Mouse (Mus musculus) monocyte, adult 2 months (primary cell): ENCODE measurements around the gene Supt6.
A peak's percentile ranks its signal among the peaks of the same experiment; 100 is the strongest.
"Not testable (repeated sequence)": the region's sequence is repeated elsewhere in the genome, so short reads cannot be mapped to it uniquely, and the experiment has no call there.

Source experiments
- DNase-seq, 2 experiments: peaks; one replicate each; pipeline ENCODE4 v3.0.0; 2022; ENCODE audit warnings: low spot score in 2 of 2, low read depth in 1 of 2

Supt6 gene

DNA sequence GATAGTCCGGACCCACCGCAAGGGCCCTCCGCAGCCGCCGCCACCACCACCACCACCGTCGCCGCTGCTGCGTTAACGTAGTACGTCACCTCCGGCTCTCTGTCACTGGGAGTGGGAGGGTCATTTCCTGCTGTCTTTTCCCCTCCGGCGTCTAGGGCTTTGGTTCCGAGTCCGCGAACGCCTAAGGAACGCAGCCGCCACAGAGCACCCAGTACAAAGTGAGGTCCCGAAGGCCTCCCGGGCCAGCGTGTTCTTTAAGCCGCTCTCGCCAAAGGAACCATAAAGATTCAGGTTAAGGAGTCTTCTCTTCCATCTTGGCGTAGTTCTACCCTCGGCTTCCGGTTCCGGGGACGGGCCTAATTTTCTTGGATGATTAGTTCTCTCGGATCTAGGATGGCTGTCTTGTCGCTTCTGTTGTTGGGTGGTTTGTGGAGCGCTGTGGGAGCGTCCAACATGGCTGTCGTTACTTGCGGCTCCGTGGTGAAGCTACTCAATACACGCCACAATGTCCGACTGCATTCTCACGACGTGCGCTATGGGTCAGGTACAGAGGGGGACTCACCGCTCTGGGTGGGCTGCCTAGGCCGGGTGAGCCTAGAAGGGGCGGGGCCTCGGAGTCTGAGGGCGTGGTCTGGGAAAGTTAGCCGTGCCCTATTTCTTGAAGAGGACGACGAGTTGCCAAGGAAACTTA, at the start of gene Supt6, which contains the start of gene Sdf2:
TSS of gene Supt6 (minus strand) at position 361 of the 691 bp plus-strand sequence.
TSS of gene Sdf2 (plus strand) at position 120 of the 691 bp plus-strand sequence.
- DNase-seq, result peak; percentile 76 to 88

DNA sequence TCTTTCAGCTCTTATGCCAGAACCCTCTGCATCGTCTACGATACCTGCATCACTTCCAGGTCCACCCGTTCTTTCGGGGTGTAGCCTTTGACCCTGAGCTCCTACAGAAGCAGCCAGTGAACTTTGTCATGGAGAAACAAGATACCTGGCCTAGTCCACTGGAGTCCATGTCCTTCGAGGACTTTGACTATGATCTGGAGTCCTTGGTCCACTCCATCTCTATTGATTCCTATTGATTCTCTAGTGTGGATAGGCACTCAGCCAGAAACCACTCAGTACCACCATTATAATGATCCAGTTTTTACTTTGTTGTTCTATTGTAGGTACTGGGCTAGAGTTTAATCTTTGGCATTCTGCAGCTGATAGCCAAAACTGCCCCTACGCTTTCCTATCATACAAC, 48.8 kb upstream of the Supt6 start:
- no peak for DNase-seq

DNA sequence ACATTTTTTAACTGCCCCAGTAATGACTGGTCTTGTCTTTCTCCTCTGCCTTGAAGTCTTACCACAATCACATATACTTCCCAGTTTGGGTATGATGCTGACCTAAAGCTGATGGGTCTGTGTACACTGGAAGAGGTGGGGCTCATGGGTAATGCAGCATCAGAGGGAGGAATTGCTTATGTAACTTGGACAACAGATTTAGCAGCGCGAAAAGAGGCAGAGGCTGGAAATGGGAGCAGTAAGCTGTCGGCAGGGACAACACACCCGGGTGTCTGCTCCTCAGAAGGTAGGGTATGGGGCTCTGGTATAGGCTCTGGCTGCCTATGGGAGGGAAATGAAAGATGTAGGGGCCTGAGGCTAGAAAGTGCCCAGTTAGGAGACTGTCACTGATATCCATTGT, 44.9 kb upstream of the Supt6 start, which contains the start of gene BC030499:
TSS of gene BC030499 (plus strand) at position 188 of the 400 bp plus-strand sequence.
- DNase-seq, result no peak

DNA sequence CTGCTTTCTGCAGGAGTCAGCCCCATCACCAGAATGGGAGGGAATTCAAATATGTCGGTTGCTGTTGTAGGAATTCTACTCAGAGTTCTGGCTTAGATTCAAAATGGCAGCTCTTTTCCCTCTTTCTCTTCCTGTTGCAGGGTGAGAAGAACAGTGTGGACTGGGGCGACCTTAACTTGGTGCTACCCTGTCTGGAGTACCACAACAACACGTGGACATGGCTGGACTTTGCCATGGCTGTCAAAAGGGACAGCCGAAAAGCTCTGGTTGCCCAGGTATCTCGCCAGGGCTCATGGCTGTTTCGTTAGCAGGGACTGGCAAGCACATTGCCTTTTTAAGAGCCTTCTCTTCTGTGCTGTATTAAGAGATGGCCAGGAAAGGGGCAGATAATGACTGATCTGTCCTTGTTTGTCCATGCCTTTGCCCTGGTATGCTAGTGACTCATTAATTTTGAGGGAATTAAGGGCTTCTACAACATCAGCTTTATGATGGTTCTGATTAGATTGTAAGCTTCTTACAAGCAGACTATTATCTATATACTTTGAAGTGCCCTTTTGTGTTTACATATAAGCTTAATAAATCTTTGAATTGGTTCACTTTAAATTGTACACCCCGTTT, 43.5 kb upstream of the Supt6 start:
- DNase-seq, result no peak

DNA sequence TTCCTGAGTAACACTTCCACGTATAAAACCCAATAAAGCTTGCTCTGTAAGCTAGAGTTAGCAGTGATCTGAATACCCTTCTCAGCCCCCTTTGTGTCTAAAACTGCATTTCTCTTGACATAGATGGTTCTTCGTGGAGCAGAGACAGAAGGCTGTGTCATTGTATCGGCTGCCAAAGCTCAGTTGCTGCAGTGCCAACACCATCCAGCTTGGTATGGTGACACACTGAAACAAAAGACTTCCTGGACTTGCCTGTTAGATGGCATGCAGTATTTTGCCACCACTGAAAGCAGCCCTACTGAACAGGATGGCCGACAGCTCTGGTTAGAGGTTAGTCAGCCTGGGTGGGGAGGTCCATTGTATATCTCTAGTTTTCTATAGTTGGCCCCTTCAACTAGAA, 33.8 kb upstream of the Supt6 start:
- DNase-seq, result no peak

DNA sequence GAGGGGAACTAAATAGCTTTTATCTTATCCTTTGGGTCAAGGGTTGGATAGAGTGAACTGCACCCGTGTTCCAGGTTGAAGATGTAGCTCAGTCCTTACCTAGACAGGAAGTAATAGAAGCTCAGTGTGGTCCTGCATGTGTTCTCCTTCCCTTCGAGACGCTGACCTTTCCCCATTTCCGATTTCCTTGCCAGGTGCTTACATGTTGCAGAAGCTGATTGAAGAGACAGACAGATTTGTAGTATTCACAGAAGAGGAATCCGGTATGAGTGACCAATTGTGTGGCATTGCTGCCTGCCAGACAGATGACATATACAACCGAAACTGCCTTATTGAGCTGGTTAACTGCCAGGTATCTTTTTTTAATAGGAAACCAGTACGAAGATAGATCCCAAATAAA, 33.1 kb upstream of the Supt6 start:
- DNase-seq, result no peak

DNA sequence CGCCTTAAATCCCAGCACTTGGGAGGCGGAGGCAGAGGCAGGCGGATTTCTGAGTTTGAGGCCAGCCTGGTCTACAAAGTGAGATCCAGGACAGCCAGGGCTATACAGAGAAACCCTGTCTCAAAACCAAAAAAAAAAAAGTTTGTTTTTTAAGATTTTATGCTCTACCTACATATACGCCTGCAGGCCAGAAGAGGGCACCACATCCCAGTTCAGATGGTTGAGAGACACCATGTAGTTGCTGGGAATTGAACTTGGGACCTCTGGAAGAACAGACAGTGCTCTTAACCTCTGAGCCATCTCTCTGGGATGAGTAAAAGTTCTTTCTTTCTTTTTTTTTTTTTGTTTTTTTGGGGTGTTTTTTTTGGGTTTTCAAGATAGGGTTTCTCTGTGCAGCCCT, 30.4 kb upstream of the Supt6 start:
- DNase-seq, result not testable (repeated sequence)

DNA sequence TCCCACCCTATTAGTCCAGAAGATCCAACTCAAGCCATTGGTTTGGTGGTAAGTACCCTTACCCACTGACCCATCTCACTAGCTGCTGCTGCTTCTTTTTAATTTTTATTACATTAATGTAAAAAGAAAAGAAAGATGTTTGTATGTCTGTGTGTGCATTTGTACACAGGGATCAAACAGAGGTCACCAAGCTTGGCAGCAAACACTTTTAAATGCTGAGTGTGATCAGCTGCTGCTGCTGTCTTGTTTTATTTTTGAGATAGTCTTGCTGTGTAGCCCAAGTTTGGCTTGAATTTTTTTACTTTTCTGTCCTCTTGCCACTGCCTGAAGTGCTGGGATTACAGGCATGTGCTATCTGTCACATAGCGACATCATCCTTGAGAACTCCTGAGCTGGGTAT, 29.8 kb upstream of the Supt6 start:
- no peak for DNase-seq

DNA sequence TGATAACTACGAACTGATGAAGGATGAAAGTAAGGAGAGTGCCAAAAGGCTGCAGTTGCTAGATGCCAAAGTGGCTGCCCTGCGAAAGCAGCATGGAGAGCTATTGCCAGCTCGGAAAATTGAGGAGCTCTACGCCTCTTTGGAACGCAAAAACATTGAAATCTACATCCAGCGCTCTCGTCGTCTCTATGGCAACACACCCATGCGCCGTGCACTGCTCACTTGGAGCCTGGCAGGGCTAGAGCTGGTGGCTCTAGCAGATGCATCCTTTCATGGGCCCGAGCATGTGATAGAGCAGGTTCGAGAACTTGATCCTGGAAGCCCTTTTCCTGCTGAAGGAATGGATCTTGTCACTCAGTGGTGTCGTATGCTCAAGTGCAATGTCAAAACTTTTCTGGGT, 26.2 kb upstream of the Supt6 start:
- no peak for DNase-seq

DNA sequence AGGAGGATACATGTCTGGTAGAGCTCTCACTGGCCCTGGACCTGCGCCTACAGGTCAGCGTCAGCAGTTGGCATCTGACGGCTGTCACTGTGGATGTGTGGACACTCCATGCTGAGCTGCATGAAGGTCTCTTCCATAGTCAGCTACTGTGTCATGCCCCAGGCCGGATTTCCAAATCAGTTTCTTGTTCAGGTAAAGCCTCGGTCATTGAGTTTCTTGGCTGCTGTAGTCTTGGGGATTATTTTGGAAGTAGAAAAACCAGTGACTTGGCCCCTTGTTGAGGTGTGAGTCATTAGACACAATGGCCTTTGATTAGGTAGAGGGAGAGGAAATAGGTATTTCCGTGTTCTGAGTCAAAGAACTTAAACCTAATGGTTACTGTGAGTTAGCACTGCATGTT, 19.8 kb upstream of the Supt6 start:
- no peak for DNase-seq

DNA sequence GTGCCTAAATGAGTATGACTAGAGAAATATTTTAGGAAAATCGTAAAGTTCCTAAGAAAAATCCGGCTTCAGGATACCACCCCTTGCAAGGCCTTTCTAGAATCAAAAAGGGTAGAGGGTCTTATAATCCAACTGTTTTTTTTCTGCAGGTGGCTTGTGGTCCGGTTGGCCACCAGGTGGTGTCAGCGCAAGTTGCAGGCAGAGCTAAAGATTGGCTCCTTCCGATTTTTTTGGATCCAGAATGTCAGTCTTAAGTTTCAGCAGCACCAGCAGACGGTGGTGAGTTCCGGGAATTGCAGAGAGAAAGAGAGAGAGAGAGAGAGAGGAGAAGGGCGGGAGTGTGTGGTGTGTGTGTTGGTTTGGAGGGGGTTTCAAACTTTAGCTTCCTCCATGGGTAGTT, 16.8 kb upstream of the Supt6 start:
- peak in 1 of 2 experiments; percentile 26 for DNase-seq

DNA sequence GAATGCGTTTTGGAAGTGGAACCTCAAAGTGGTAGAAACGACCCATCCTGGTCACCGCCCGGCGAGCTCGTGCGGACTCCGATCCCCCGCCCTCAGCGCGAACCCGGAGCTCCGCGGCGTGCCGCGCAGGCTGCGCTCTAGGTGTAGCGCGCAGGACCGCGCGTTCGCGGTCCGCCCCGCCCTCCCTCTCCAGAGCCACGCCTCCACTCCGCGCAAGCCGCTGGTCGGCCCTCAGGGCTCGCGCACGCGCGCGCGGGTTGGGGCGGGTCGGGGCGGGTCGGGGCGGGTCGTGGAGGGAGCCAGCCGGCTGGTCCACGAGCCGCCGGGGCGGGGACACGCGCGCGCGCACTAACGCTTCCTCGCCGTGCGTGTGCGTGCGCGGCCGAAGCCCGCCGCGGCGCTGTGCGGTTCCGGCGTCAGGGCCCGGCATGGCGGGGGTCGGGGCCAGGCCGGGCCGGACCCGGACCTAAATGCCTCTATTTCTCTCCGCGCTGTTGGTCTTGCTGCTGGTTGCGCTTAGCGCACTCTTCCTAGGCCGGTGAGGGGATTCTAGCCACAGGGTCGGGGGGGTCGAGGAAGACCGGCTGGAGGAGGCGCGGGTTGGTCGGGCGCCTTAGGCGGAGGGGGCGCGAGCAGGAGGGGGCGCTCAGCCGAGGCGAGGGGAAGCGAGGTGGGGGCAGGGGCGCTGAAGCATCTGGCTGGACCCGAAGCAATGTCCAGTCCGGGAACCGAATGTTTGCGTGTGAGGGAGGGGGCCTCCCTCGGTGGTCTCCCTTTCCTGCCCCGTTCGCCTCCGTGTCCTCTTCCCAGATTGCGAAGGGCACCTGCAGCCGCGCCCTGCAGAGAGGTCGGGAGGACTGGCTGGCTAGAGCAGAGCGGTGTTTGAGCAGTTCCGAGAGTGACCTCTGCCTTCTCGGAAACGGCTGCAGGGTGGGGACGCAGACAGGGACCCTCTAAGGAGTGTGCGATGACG, 15.9 kb upstream of the Supt6 start, which contains the start of gene 2610507B11Rik:
TSS of gene 2610507B11Rik (plus strand) at position 373 of the 973 bp plus-strand sequence.
- peak; percentile 62 to 82 for DNase-seq

DNA sequence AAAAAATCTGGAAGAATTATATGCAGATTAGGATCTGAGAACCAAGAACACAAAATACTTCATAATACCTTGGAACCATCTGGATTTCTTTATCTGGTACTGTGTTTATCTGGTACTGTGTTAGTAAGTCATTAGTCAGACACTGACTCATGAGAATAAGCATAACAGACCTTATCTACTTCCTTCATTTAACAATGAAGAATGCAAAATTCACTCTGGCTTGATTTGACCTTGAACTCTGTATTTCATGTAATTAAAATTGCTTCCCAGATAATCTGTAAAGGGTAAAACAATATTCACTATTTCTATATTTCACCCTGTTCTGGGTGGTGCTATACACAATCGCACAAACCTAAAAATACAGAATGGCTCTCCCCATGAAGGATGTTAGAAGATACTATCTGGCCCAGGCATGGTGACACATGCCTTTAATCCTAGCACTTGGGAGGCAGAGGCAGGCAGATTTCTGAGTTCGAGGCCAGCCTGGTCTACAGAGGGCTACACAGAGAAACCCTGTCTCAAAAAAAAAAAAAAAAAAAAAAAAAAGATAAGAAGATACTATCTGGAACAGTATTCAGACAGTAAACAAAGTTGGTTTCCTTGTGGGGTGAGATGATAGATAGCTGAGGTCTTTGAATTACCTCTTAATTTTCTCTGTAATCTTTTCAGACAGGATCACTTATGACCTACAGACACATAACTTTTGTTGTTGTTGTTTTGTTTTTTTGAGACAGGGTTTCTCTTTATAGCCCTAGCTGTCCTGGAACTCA, 14.9 kb upstream of the Supt6 start:
- DNase-seq, result no peak

DNA sequence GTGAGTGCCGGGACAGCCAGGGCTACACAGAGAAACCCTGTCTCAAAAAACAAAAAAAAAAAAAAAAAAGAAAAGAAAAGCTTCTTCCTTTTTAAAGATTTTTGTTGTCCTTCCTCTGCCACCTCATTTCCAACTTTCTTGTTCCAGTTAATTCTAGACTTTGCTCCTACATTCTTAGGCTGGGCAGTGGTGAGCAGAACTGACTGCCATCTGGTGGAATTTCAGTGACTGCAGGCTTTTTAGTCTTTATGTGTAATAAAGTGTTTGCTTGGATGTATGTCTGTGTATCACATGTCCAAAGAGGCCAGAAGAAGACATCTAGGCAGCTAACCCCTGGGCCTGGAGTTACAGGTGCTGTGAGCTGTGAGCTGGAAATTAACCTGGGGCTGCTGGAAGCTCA, 10.8 kb upstream of the Supt6 start:
- DNase-seq, result no peak

DNA sequence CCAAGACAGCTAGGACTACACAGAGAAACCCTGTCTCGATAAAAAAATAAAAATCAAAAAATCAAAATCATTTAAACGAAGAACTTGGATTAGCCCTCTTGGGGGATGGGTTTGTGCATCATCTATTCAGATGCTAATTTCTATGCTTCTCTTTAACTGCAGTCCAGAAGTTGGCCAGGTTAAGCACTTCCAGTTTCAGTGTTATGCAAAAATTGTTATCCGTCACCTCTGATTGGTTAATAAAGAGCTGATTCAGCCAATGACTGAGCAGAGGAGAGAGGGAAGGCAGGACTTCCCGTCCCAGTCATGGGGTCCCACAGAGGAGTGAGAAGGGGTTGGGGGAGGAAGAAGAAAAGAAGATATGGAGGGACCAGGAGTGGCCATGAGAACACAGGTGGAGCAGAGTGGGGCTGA, 1.9 kb upstream of the Supt6 start:
- no peak for DNase-seq

DNA sequence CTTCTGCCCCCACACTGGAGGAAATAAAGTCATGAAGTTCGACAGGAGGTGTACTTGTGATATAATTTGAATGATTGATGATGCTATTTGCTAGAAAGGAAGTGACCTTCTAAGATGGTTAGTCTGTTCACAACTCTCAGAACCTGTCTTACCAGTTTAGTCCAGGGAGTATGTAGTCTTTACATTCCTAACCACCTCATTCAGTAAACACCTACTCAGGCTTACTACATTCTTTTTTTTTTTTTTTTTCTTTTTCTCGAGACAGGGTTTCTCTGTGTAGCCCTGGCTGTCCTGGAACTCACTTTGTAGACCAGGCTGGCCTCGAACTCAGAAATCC, 1.2 kb upstream of the Supt6 start:
- no peak for DNase-seq

DNA sequence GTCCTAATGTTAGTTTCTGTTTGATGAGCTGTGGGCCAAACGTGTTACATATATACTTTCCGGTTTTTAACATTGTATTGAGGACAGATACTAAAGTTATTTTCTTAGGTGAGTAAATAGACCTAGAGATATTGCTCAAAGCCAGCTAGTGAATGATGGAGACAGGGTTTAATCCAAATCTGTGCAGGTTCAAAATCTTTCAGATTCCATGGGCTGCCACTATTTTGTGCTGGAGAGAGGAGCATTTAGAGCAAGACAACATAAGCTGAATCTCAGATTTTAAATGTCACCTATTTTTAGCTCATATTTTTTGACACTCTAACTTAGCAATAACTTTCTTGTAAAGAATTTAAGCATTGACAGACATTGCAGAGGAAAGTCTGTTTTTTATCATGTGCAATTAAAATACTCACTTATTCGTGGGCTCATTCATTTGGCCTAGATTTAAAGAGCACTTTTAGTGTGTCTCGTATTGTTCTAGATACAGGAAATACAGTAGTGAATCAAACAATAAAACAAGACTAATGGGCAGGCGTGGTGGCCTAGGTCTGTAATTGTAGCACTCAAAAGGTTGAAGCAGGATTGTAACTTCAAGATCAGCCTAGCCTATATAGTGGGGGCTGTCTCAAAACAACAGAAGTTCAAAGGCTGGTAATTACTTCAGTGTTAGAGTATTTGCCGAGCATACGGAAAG, 678 bp upstream of the Supt6 start:
- DNase-seq, result no peak

DNA sequence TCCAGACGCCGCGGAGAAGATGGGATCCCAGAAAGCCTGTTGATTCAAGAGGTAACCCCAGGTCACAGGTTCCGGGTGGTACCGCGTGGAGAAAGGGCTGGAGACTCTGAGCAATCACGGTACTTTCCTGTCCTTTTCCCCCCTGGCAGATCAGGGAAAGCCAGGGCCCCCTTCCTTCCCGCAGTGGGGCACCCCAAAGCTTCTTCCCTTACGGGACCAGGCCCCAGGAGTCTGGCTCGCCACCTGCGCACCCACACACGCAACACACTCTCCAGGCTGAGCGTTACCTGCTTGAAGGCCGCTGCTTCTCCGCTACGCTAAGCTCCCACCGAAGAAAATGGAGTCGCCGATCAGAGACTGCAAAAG, 543 bp downstream of the Supt6 start:
- DNase-seq, result no peak

DNA sequence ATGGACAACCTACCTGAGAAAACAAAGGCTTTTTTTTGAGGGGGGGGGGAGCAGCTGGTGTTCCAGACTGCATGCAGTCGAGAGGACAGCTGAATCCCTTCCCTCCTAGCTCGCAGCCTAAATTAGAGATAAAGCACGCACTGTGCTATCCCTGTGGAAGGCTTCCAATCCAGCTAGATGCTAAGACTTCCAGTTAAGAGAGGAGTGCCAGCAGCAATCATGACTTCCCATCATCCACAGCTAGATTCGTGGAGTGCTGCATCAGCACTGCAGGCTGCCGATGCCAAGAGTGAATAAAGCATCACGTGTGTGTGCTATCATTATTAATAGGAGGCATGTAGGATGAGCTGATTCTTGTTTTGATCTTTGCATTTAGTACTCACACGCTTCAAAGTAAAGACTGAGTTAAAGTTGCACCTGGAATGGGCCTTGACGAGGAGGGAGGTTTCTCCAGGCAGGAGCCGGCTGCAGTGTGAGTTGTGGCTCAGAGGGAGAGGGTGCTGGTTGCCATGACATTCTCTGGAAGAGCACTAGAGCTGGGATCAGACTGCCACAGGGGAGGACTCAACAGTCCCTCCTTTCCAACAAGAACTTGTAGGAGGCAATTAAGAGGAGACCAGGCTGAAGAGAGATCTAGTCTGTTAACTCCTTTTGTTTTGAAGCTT, 5.5 kb downstream of the Supt6 start:
- no peak for DNase-seq

DNA sequence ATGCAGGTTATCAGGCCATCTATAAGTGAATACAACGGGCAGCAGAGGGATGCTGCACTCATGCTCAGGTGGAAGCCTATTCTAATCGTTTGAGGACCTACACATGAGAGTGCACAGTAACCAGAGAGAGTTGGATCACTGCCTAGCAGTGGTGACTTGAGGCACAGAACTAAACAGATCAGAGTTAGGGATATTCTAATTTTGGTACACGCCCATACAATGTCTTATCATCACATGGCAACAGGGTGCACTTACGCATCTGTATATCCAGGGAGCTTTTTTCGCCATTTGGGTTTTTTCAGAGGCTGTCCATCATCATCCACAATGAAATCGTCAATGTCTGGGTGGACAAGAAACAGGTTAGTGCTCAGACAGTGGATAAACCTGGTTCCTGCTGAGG, 14.3 kb downstream of the Supt6 start:
- DNase-seq, result no peak
